Mouse (Mus musculus) left cerebral cortex, postnatal 14 days (tissue): Measurements from ENCODE around the gene Hlx. TPM values are rescaled to one million over a fixed set of nuclear protein-coding genes. Genes with fewer than 3 reads are reported as not detected.

Experiments used
- DNase-seq, 2 experiments: peaks; one replicate each; pipeline ENCODE4 v3.0.0; 2021 to 2022; ENCODE audit warnings: low spot score in 2 of 2, mixed read lengths in 1 of 2
- intact Hi-C: fragments of 180-260 bp; cut with DNase I; formaldehyde crosslinking; loops from one replicate; pipeline ENCODE4 v1.15.1; 2025
- total RNA-seq, 2 experiments: library from RNA; stranded (reverse); gene quantifications; 2 replicates each; pipeline ENCODE4 v1.2.3; 2021

Gene Hlx
- total RNA-seq, 2 experiments from 2014 or later: 0.64 to 1.4 TPM

- no peak for DNase-seq
- intact Hi-C loops: no loop called here
Measured at GRCm38 (mm10) chr1:184734067-184734830, 1.8 kb upstream of the Hlx start.

DNA sequence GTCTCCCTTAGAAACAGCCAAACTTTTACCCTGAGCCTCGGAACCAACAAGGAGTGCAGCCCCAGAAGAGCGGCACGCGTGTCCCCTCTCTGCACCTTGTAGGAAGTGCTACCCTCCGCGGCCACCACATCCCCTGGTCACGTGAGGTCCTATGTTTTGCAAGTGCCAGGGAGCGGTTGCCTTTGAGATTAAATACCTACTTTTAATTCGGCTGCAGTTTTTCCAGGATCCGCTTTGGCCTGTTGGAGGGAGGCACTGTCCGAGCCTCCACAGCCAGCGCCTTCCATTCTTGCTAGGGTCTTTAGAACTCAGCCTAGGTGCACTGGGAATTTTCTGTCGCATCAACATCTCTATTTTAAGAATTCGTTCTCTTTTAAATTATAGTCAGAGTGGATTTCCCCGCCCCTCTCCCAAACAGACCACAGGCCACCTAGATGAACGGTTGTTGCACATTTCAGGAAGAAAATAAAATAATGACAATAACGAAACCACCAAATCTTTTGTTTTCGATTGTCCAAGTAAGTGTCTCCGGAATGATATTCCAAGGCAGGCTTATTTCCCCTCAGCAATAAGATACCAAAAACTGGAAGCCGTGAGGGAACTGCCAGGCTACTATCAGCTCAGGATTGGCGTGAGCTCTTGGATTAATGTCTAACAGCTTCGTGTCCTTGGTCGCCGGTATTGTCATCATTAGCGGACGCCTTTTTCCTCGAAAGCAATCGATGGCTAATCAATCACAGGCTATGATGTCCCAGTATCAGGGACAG is 1.1 kb upstream of the Hlx start:
- DNase-seq: no peak

DNA sequence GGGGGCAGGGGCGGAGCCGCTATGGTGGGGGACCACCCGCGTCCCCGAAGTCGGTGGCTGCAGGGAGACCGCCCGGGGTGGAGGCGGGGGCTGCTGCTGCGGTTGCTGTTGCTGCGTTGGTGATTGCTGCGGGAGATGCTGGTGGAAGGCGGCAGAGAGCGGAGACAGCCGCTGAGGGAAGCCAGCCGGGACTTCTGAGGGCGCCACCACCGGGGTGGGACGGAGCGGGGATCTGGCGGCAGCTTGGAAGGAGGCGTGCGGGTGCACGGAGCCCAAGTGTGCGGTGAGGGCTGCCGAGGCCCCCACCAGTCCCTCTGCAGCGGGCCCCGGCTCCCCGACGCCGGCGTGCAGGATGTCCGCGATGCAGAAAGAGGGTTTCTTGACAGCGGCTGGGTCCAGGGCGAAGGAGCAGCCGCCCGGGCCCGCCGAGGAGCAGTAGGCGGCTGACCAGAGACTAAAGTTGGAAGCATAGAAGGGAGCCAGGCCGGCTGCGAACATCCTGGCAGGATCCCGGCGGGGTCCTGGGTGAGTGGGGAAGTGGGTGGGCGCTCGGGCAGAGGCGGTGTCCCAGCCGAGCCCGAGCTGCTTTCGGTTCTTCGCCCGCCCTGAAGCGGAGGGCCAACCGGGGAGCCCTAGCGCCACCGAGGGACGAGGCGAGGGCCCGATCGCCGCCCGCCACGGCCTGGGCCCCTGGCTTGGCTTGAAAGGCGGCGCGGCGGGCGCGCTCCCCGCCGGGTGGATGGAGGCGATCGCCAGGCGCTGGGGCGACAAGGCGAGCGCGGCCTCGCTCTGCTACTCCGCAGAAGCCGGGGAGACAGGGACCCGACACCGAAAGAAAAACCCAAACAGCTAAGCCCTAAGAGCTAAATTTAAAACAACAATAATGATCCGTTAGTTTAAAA is 524 bp downstream of the Hlx start:
- no peak for DNase-seq
- intact Hi-C loops: no loop called here

More for the DNA sequence above, 1.1 kb upstream of the Hlx start:
- intact Hi-C loops: no loop called here

DNA sequence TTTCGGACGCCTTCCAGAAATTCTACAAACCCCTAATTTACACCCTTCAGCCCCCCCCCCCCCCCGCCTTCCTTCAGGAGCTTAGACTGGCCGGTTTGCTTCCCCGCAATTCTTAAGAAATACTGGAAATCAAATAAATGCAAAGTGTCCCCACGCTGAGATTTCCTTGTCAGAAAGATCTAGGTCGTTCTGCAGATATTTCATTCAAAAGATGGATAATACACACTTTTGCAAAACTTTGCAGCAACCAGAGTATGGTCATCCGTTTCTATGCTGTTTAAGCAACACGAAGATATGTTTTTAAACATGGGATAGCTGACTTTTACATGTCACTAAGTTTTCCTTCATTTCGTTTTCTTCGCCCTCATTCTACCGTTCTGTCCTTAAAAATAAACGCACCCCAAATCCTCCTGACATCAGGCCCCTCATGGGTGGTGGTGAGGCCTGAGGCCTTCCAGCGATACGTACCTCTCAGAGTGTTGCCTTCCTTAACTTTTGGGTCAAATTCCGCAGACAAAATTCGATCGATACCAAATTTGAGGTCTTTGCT is 1.3 kb downstream of the Hlx start:
- intact Hi-C loops: no loop called here
- DNase-seq: no peak

GRCm38 (mm10) chr1:184730453-184731013 is 1.9 kb downstream of the Hlx start:
- intact Hi-C loops: no loop called here
- no peak for DNase-seq

DNA sequence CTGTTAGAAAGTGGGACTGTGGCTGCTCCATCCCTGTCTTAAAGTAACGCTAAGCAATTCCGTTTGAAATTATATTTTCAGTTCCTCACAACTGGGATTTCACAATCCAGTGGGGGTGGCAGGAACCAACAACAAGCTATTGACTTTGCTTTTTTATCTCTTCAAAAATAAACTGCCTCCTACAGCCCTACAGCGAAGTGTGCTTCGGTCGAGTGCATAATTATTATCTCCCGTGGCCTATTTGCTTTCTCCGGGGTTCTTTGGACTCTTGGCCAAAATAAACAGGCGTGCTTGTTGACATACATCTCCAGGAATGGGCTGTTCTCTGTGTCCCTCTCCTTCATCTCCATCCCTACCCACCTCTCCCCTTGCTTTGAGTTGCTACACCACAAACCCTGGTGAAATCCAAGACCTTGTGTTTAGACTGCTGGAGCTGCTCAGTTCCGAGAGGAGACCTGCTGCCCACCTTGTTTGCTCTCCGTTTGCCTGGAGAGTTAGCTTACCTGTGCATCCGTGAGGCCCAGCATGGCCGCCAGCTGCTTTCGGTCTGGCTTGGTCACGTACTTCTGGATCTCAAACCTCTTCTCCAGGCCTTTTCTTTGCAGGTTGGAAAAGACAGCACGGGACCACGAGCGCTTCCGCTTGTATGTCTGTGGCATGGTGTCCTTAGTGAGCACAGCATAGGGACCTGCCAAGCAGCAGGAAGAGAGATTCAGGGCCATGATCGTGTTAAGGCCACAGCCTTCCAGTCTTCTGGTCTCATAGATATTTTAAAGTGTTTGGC is 2.9 kb downstream of the Hlx start:
- intact Hi-C loops: no loop called here
- DNase-seq: no peak

- DNase-seq: no peak
- intact Hi-C loops: no loop called here
Measured at GRCm38 (mm10) chr1:184728561-184729115, 3.8 kb downstream of the Hlx start.

GRCm38 (mm10) chr1:184727401-184728265 is 4.8 kb downstream of the Hlx start:
- no peak for DNase-seq
- intact Hi-C loops: no loop called here

DNA sequence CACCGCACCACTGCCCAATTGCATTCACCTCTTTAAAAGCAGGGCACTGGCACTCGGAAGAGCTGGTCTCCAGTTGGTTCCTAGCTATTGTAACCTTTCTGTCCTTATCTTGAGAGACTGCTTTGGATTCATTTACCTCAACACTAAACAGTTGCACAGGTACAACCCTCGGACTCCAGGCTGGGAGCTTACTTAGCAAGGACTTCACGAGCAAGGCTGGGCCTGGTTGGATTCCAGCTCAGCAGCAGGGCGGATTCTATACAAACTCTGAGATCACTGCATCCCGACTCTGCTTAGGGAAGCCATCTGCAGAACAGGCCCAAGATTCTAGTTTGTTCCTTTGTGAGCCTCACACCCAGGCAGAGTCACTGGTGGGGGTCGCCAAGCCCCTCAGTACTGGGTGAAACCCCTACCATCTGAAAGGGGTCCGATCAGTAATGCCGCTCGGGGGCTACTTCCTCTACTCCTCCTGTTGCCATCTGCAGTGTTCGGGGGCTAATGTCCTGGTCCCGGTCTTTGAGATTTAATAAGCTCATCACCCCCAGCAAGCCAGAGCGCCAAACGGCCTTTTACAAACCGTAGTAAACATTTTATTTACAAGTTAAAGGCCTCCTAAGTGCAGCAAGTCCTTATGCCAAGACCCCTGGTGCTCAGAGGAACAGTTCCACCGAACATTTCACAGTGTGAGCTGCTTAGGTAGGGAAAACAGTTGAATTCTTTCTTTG is 5.7 kb downstream of the Hlx start:
- intact Hi-C loops: no loop called here
- DNase-seq: no peak

GRCm38 (mm10) chr1:184725318-184725790 is 7.1 kb downstream of the Hlx start:
- intact Hi-C loops: no loop called here
- DNase-seq: no peak

DNA sequence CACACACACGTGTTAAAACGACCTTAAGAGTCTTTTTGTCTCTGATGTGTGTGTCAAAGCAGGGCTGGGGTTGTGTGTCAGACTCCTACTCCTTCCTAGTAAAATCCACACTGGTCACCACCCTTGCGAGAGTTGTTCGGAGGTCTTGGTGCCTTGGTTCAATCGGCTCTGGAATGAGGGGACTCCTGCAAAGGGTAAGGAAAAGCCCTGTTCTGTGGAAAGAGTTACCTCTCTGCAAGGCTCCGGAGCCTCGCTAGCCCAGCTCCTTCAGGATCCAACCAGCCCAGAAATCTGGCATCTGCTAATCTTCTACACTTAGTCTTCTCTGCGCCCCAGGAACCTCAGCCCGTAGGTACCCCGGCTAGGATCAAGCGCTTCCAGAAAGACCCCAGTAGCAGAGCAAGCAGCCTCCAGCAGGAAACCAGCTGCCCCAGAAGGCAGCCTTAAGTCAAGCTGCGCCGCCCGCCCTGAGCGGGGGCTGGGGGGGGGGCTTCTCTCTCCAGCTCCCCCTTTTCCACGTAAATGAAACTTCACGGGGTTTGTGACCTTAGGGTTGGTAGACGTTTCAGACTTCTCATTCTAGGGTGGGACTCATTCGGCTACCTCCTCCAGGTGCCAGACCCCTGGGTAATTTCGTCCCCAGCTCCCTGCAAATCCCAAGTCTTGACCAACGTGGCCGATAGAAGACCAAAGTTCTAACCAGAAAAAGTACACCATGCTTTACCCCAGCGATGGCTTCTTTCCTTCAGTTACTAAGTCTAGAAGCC is 7.7 kb downstream of the Hlx start:
- intact Hi-C loops: no loop called here
- DNase-seq: no peak

DNA sequence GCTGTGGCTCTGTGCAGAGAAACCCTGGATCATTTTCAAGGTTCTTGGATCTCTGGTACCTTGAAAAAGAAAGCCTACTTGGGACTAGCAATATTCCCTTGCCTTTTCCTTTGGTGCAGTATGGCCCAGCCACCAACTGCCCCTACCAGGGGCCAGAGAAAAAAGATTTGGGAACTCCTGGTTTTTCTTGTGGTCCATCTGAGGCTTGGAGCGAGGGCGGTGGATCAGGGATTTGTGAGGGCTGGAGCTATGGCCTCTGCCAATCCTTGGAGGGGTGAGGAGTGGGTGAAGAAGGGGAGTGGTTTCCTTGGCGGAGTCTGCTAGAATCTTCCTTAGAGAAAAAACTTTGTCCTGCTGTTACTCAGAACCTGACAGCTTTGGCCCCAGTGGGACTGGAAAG is 8.5 kb downstream of the Hlx start:
- intact Hi-C loops: no loop called here
- no peak for DNase-seq

DNA sequence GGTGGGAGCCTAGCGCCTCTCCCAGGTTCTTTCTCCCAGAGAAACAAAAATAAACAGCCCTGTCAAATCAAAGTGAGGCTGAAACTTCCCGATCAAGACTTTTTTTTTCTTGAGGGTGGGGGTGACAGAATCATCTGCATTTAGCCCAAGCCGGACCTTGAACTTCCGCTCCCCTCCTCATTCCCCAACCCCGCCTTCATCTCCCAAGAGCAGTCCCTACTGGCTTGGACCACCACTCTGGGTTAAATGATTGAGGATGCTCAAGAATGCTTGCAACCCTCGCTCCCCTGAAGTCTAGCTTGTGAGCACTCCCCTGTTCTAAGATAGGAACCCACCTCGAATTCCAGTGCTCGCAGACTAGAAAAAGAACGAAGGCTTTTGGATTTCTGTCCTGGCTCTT is 11.3 kb downstream of the Hlx start:
- intact Hi-C loops: no loop called here
- DNase-seq: no peak

GRCm38 (mm10) chr1:184720162-184721025 is 12.0 kb downstream of the Hlx start:
- intact Hi-C loops: no loop called here
- DNase-seq: no peak
